Mouse (Mus musculus): ENCODE measurements around the gene Olfr923.

DNA sequence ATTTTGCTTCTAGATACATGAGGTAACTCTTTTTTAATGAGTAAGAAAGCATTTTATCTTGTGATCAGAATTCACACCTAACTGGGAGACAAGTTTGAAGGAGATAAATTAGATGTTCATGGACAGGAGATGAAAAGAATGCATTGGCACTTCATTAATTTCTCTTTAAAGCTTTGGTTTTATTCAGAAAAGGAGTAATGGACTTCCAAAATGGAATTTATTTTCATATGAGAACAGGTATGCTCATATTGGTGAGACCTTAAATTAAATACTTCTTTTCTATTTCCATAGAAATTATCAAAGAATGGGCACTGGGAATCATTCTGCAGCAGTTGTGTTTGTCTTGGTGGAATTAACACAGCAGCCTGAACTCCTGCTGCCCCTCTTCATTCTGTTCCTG is 28.4 kb downstream of the Olfr923 start, which contains the start of gene Olfr26:
- no peak for TF ChIP-seq ZC3H11A (IDR thresholded peaks at IDR 0.05; ENCODE audit: borderline replicate concordance, low read depth, low read length)
- no peak for TF ChIP-seq ZNF384 (IDR thresholded peaks at IDR 0.05; ENCODE audit: low read depth, low read length)
- TF ChIP-seq HCFC1 (IDR thresholded peaks at IDR 0.05; ENCODE audit: borderline replicate concordance, insufficient read depth, low read length), result no peak
